Mouse (Mus musculus) kidney, postnatal 14 days (tissue): ENCODE measurements around the gene Pax6.

Source experiments
- DNase-seq: peaks from one replicate; pipeline ENCODE4 v3.0.0; 2022; ENCODE audit warnings: mixed read lengths

Pax6 gene

GRCm38 (mm10) chr2:105671798-105672595 lies 3.3 kb downstream of the Pax6 start:
- no peak for DNase-seq

GRCm38 (mm10) chr2:105672596-105672960 lies 3.9 kb downstream of the Pax6 start:
- no peak for DNase-seq

GRCm38 (mm10) chr2:105673054-105673453 lies 4.4 kb downstream of the Pax6 start:
- no peak for DNase-seq

GRCm38 (mm10) chr2:105673631-105674060 lies 4.9 kb downstream of the Pax6 start:
- peak; percentile 55 for DNase-seq

GRCm38 (mm10) chr2:105674061-105674874 lies 5.6 kb downstream of the Pax6 start:
- no peak for DNase-seq

GRCm38 (mm10) chr2:105674875-105675729 lies 6.4 kb downstream of the Pax6 start:
- DNase-seq: peak; percentile 79

GRCm38 (mm10) chr2:105675730-105676079 lies 7.0 kb downstream of the Pax6 start:
- no peak for DNase-seq

- DNase-seq: peak; percentile 34
These were observed 7.6 kb downstream of the Pax6 start for GRCm38 (mm10) chr2:105676080-105676908.

- DNase-seq: no peak
These were observed 8.3 kb downstream of the Pax6 start for GRCm38 (mm10) chr2:105676909-105677433.

- no peak for DNase-seq
These were observed 8.9 kb downstream of the Pax6 start for GRCm38 (mm10) chr2:105677434-105678105.

- no peak for DNase-seq
These were observed 9.6 kb downstream of the Pax6 start for GRCm38 (mm10) chr2:105678306-105678705.

- no peak for DNase-seq
These were observed 10.2 kb downstream of the Pax6 start for GRCm38 (mm10) chr2:105678880-105679321.

GRCm38 (mm10) chr2:105679331-105679730 lies 10.6 kb downstream of the Pax6 start:
- DNase-seq: no peak

- DNase-seq: no peak
These were observed 11.7 kb downstream of the Pax6 start for GRCm38 (mm10) chr2:105680146-105680998.

- no peak for DNase-seq
These were observed 12.5 kb downstream of the Pax6 start for GRCm38 (mm10) chr2:105680999-105681710.

GRCm38 (mm10) chr2:105682011-105682501 lies 13.4 kb downstream of the Pax6 start:
- no peak for DNase-seq

GRCm38 (mm10) chr2:105682634-105683351 lies 14.1 kb downstream of the Pax6 start:
- DNase-seq: no peak

- DNase-seq: no peak
These were observed 15.2 kb downstream of the Pax6 start for GRCm38 (mm10) chr2:105683771-105684410.
